Mouse (Mus musculus): ENCODE measurements around the gene Gm9507.
"Not testable (repeated sequence)": the region's sequence is repeated elsewhere in the genome, so short reads cannot be mapped to it uniquely, and the experiment has no call there.

The Gm9507 gene

DNA sequence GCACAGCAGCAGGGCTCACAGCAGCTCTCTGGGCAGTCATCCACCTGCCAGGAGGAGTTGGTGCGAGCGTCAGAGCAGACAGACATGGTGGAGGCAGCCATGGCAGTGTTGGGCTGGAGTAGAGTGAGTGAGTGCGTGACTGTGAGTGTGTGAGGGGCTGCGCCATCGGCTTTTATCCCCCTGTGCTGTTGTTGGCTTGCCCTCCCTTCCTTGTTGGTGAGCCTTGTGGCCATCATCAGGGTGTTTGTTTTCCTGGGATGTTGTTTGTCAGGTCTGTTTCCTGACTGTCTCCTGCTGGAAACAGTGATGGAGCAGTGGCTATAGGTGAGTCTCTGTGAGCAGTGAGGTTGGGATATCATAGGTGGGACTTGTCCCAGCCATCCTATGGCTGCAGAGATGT lies at the start of gene Gm9507:
TSS of gene Gm9507 (minus strand) at position 101 of the 400 bp plus-strand sequence.
- DNase-seq = no peak

- DNase-seq = no peak
Measured at GRCm38 (mm10) chr10:77852559-77852958, 40.9 kb upstream of the Gm9507 start, which contains the start of gene Gm10318. TSS of gene Gm10318 (plus strand) at chr10:77852859.

GRCm38 (mm10) chr10:77847538-77847937 lies 35.9 kb upstream of the Gm9507 start:
- DNase-seq = no peak

DNA sequence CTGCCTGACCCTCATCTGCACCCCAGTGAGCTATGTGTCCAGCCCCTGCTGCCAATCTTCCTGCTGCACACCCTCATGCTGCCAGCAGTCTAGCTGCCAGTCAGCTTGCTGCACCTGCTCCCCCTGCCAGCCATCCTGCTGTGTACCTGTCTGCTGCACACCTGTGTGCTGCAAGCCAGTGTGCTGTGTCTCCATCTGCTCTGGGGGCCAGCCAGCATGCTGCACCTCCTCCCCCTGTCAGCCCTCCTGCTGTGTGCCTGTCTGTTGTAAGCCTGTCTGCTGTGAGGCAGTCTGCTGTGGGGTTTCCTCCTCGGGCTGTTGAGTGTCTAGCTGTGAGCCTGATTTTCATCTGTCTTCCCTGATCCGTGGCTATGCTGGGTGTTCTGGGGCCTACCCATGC lies 35.3 kb upstream of the Gm9507 start:
- no peak for DNase-seq

GRCm38 (mm10) chr10:77846503-77846902 lies 34.9 kb upstream of the Gm9507 start, which contains the start of gene Gm36176:
TSS of gene Gm36176 (plus strand) at chr10:77846803.
- DNase-seq = no peak

DNA sequence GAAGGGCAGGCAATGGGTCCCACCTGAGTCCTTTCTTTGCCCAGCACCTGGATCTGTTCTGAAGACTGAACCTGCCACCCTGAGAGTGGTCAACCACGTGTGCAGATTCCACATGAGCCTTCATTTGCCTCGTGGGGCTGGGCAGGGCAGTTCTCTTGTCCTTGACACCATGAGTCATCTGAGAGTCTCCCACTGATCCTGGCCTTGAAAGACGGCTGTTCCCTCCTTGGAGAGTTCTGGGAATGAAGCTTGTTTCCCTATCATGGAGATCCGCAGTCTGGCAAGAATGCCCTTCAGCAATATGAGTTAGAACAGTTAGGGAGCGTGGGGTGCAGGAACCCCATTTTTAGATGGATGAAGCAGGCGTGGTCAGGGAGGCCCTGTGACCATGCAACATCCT lies 27.4 kb upstream of the Gm9507 start:
- no peak for DNase-seq

DNA sequence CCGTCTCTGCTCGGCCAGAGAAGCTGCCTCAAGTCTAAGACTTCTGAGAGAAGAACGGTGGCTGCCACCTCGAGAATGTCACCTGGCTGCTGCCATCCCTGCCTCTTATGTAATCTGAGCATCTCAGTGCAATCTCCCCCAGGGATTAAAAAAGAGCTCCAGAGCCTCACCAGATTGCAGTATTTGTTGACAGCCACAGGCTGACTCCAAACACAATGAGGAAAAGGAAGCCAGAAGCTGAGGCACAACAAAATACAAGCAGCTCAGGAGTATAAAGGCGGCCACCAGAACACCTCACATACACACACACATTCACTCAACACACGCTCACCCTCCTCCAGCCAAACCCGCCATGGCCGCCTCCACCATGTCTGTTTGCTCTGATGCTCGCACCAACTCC lies 24.0 kb upstream of the Gm9507 start, which contains the start of gene Krtap10-10:
TSS of gene Krtap10-10 (plus strand) at position 301 of the 400 bp plus-strand sequence.
- DNase-seq = no peak

DNA sequence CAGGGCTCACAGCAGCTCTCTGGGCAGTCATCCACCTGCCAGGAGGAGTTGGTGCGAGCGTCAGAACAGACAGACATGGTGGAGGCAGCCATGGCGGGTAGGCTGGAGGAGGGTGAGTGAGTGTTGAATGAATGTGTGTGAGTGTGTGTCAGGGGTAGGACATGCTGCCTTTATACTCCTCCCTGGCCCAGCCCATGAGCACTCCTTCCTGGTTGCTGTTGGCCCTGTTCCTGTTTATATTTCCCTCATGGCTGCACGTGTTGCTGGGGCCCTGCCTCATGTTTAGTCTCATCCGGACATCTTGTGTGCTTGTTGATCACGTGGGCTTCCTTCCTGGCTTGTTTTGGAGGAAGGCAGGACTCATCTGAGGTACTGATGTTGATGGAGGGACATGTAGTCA lies 15.3 kb upstream of the Gm9507 start, which contains the start of gene Krtap10-4:
TSS of gene Krtap10-4 (minus strand) at position 145 of the 400 bp plus-strand sequence.
- DNase-seq = no peak

- DNase-seq = no peak
Measured at GRCm38 (mm10) chr10:77819203-77819602, 7.6 kb upstream of the Gm9507 start.

DNA sequence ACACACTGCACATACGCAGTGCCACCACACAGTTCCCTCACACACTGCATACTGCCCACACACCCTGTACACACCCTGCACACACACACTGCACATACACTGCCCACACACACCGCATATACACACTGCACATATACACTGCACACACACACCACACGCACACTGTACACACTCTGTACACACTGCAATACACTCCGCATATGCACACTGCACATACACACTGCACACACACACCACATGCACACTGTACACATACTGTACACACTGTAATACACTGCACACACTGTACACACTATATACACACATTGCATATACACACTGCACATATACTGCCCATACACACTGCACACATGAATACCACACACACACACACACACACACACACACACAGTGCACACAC lies 6.9 kb upstream of the Gm9507 start:
- DNase-seq = no peak

DNA sequence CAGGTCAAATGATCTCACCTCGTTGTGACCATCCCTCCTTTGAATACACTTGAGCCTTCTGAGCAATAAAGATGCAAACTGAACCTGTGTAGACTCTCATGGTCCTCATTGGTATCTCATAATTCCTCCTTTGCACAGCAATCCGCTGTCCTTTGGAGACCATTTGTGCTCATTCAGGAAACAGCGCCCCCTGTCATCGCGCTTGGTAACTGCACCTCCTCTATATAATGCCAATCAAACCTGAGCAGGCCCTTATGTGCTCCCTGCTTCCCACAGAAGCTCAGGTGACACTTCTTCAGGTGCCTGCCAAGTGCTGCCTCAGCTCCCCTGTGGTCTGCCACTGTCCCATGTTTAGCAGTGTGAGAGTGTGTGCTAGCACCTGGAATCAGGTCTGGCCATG lies 3.9 kb upstream of the Gm9507 start:
- peak; percentile 6 to 9 for DNase-seq

DNA sequence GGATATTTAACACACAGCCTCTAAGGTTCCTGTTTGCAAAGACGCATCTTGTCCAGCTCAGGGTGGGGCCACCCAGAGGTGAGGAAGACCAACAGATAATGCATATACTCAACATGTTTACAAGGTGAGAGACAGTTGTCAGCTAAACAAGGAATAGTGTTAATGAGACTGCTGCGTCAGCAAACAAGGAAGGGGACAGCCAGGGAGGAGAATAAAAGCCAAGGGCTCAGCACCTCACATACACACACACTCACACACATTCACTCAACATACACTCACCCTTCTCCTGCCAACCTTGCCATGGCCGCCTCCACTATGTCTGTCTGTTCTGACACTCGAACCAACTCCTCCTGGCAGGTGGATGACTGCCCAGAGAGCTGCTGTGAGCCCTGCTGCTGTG lies 2.7 kb upstream of the Gm9507 start, which contains the start of gene Gm2696:
TSS of gene Gm2696 (plus strand) at position 301 of the 400 bp plus-strand sequence.
- no peak for DNase-seq

GRCm38 (mm10) chr10:77804095-77804494 lies 7.5 kb downstream of the Gm9507 start:
- no peak for DNase-seq

- no peak for DNase-seq
Measured at GRCm38 (mm10) chr10:77798921-77799508, 12.6 kb downstream of the Gm9507 start, which contains the start of gene Gm19668. TSS of gene Gm19668 (minus strand) at chr10:77799133.

DNA sequence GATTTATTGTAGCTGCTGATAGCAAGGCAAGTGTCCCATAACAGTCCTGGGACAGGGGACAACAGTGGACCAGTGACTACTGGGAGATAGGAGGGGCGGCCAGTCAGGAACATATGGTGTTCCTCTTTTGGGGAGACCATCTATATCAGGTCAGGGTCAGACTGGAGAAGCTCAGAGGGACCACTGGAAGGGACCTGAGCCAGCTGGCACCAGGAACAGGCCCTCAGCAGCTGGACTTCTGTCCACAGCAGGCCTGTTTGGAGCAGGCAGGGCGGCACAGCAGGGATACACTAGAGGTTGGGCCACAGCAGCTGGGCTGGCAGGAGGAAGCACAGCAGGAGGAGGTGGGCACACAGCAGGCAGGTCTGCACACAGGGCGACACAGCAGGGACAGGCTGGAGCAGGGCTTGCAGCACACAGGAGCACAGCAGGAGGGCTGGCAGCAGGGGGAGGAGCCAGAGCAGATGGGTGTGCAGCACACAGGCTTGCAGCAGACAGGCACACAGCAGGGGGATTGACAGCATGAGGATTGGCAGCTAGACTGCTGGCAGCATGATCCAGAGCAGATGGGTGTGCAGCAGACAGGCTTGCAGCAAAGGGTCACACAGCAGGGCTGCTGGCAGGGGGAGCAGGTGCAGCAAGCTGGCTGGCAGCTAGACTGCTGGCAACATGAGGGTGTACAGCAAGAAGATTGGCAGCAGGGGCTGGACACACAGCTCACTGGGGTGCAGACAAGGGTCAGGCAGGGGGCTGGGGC lies 13.3 kb downstream of the Gm9507 start:
- DNase-seq = not testable (repeated sequence)

DNA sequence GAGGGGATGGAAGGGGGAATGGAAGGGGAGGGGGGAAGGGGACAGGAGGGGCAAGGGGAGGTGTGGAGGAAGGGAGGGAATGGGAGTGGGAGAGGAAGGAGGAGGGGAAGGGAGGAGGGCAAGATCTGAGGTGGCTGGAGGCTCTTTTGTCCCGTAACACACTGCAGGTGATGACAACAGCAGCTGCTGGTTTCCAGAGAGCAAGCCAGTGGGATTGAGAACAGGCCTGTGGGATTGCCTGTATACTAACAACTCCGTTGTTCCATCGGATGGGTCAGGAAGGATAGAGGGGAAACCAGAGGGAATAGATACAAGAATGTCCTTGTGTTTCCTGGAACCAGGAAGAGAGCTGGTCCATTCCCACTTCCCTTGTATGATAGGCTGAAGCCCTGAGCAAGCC lies 14.0 kb downstream of the Gm9507 start:
- DNase-seq = no peak

DNA sequence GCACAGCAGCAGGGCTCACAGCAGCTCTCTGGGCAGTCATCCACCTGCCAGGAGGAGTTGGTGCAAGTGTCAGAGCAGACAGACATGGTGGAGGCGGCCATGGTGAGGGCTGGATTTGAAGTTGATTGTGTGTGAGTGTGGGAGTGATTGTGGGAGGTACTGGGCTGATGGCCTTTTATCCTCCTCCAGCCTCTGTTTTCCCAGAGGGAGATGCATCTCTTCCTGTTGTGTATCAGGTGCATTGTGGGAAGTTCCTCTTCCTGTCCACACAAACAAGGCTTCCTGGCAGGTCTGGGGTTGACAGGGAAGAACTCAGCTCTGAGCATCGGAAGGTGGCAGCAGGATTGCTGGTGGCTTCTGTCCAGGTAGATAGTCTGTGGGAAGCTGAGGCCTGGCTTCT lies 16.7 kb downstream of the Gm9507 start, which contains the start of gene Gm9639:
TSS of gene Gm9639 (minus strand) at position 101 of the 400 bp plus-strand sequence.
- no peak for DNase-seq

DNA sequence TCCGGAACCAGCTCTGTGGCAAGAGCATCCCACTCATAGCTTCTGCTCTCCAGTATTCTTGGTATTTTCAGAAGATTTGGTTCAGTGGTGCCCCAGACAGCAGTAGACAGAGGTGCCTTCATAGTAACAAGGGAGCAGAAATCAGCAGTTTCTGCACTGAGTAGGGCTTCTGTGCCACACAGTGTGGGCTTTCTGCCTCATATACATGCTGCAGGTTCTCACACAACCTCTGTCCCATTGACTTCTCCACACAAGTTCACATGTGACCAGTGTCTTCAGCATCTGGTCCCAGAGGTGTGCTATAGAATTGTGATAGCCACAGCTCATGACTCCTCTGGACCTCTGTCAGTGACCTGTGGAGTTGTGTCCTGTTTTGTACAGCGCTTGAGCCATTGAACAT lies 23.0 kb downstream of the Gm9507 start:
- DNase-seq = no peak

- not testable (repeated sequence) for DNase-seq
Measured at GRCm38 (mm10) chr10:77787876-77788275, 23.8 kb downstream of the Gm9507 start, which contains the start of gene Gm7137. TSS of gene Gm7137 (minus strand) at chr10:77788200.

GRCm38 (mm10) chr10:77783396-77783795 lies 28.2 kb downstream of the Gm9507 start:
- DNase-seq = not testable (repeated sequence)

- DNase-seq = not testable (repeated sequence)
Measured at GRCm38 (mm10) chr10:77782442-77782841, 29.2 kb downstream of the Gm9507 start, which contains the start of gene Gm3250. TSS of gene Gm3250 (minus strand) at chr10:77782542.

DNA sequence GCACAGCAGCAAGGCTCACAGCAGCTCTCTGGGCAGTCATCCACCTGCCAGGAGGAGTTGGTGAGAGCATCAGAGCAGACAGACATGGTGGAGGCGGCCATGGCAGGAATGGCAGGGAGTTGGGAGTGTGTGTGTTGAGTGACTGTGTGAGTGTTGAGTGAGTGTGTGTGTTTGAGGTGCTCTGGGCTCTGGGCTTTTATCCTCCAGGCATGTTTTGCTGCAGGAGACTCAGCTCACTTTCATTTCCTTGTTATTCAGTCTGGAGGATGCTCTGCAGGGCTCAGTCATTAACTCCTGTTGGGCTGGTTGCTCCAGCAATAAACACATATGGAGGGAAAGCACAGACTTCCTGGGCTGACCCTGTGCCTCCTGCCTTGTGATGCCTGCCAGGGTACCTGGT lies 34.8 kb downstream of the Gm9507 start, which contains the start of gene Gm7138:
TSS of gene Gm7138 (minus strand) at position 101 of the 400 bp plus-strand sequence.
- DNase-seq = not testable (repeated sequence)

DNA sequence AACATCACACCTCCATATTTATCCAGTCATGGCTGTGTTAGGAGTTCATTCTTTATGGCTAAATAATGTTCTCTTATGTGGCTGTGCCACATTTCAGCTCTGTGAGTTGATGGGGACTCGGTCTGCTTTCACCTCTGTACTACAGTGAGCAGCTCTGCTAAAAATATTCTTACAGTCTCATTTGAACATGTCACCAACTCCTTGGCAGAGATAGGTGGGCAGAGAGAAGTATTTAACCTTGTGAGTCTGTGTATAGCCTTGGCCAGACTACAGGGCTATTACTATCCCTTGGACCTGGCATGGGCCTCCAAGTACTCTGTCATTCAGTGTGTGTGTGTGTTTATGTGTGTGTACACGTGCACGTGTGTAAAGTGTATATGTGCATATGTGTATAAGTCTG lies 39.5 kb downstream of the Gm9507 start:
- not testable (repeated sequence) for DNase-seq
